Comparison of ENCODE assay signal across 10 mouse cellular contexts in genomic region chr4:107817463-107817862, GRCm38 (mm10). TPM values are rescaled to one million over a fixed set of nuclear protein-coding genes. Genes with fewer than 3 reads are reported as not detected.
DNase-seq lines count a peak whose midpoint lies in the region; ATAC-seq lines count a peak whose summit lies in the region.
"Had no signal": no experiment of that assay in that cellular context is flagged by ENCODE, and none has a peak within 500 bp of the region (broad histone marks: within the 10 kb centered on the region; RNA-seq: fewer than 3 reads in every experiment).

No protein-coding gene starts in this region.

- ATAC-seq in hindbrain, embryonic 11.5 days (ENCODE audit: low FRiP score): peak; percentile 45
- ATAC-seq in midbrain, embryonic 15.5 days (replicated peaks): peak; percentile 22
- ATAC-seq in frontal cortex, adult (ENCODE audit: low TSS enrichment): no peak

- H3K4me1 ChIP-seq in hindbrain, embryonic 11.5 days (replicated peaks; ENCODE audit: control insufficient read depth, insufficient read depth, low read length): peaks cover 4% of the 10 kb centered on the region; the same call in 1 of the 2 replicates
- H3K4me1 ChIP-seq in midbrain, embryonic 15.5 days: peaks cover 60% of the 10 kb centered on the region

- WGBS in hindbrain, embryonic 11.5 days: 44% methylated on average over 6 of the region's 6 CpGs
- 28% methylated on average over 6 of the region's 6 CpGs for WGBS in midbrain, embryonic 15.5 days

- H3K4me3 ChIP-seq in hindbrain, embryonic 11.5 days (ENCODE audit: low read depth, low read length): no peak overlapping the region
- H3K4me3 ChIP-seq in midbrain, embryonic 15.5 days: no peak overlapping the region

- H3K27ac ChIP-seq in hindbrain, embryonic 11.5 days (ENCODE audit: low read depth, low read length): no peak overlapping the region
- H3K27ac ChIP-seq in midbrain, embryonic 15.5 days: peak overlapping the region; percentile 53

- H3K36me3 ChIP-seq in hindbrain, embryonic 11.5 days (ENCODE audit: control insufficient read depth, insufficient read depth, low read length): no peaks in the 10 kb centered on the region; the same call in 1 of the 2 replicates
- H3K36me3 ChIP-seq in midbrain, embryonic 15.5 days (replicated peaks): 0 out of 2 replicates have a peak, but pooled peaks cover 3% of the 10 kb centered on the region

- H3K4me2 ChIP-seq in hindbrain, embryonic 11.5 days (replicated peaks; ENCODE audit: low read depth, low read length): no peak overlapping the region
- no peak overlapping the region for H3K4me2 ChIP-seq in midbrain, embryonic 15.5 days

- no peaks in the 10 kb centered on the region for H3K27me3 ChIP-seq in hindbrain, embryonic 11.5 days (ENCODE audit: control insufficient read depth, insufficient read depth, low read length)
- H3K27me3 ChIP-seq in midbrain, embryonic 15.5 days (replicated peaks): no peaks in the 10 kb centered on the region

- DNase-seq in left cerebral cortex, postnatal 4 days: peak; percentile 84
- no peak for DNase-seq in left cerebral cortex, adult 18-20 months (ENCODE audit: low spot score in 2 of 2)
- DNase-seq in cerebellum, postnatal 36 days: peak; percentile 51 to 57
- DNase-seq in hindbrain, embryonic 11.5 days (ENCODE audit: low spot score): no peak
- DNase-seq in adrenal gland, adult 18-20 months (ENCODE audit: low spot score in 2 of 2): no peak
- DNase-seq in testis, postnatal 14 days (ENCODE audit: low spot score): no peak
- DNase-seq: adrenal gland, postnatal 25 days; kidney, adult 18-20 months had no signal

- H3K9me3 ChIP-seq in hindbrain, embryonic 11.5 days (ENCODE audit: control insufficient read depth, low read length): no peaks in the 10 kb centered on the region
- no peaks in the 10 kb centered on the region for H3K9me3 ChIP-seq in midbrain, embryonic 15.5 days

- intact Hi-C loops in left cerebral cortex, postnatal 4 days (cut with DNase I): no loop called here

- no peak overlapping the region for H3K9ac ChIP-seq in hindbrain, embryonic 11.5 days (ENCODE audit: low read depth, low read length)
- H3K9ac ChIP-seq in midbrain, embryonic 15.5 days: no peak overlapping the region

RNA-seq across cellular contexts. Expression of gene Lrp8, which starts 15.4 kb away (rescaled TPM):
- 100 to 1,000 TPM; 207 to 215 TPM for total RNA-seq in left cerebral cortex, postnatal 4 days (2021)
- total RNA-seq in left cerebral cortex, adult 18-20 months (2021): 10 to 100 TPM; 84.3 to 94.0 TPM
- polyA plus RNA-seq in hindbrain, embryonic 11.5 days (2014; fragmentation: Nextera tagmentation; extraction: Ambion mirVana): 22.6 and 24.9 TPM in 2 replicates
- polyA plus RNA-seq in midbrain, embryonic 15.5 days (2015; fragmentation: Nextera tagmentation; extraction: Ambion mirVana): 70.6 and 71.3 TPM in 2 replicates
- 10 to 100 TPM in 1 of 2 experiments, 1 to 10 TPM in 1; 6.9 to 13.1 TPM for total RNA-seq in adrenal gland, adult 18-20 months (2021)

Comparison
In these comparisons a context has a peak if more than half of its experiments do, and no peak if none do; other contexts are left out.
1. DNase-seq: peak in left cerebral cortex, postnatal 4 days (single experiment) and cerebellum, postnatal 36 days (2 of 2); none in left cerebral cortex, adult 18-20 months (0 of 2), hindbrain, embryonic 11.5 days (single experiment), adrenal gland, adult 18-20 months (0 of 2) and testis, postnatal 14 days (single experiment).
2. RNA of gene Lrp8, which starts 15.4 kb away (total RNA-seq): 207 to 215 TPM in left cerebral cortex, postnatal 4 days and 84.3 to 94.0 TPM in left cerebral cortex, adult 18-20 months; 6.9 to 13.1 TPM in adrenal gland, adult 18-20 months; every median in the first group is over 4 times any median in the second.